ENCODE assay signal across 7 mouse cellular contexts in genomic region chr1:39577253-39577705, GRCm38 (mm10). TPM values are rescaled to one million over a fixed set of nuclear protein-coding genes. Genes with fewer than 3 reads are reported as not detected.
DNase-seq lines count a peak whose midpoint lies in the region; ATAC-seq lines count a peak whose summit lies in the region.

Gene Rnf149 (minus strand): TSS chr1:39577405.

- peaks cover 3% of the 10 kb centered on the region for H3K36me3 ChIP-seq in embryonic facial prominence, embryonic 10.5 days (replicated peaks)
- 0 out of 2 replicates have a peak, but pooled peaks cover 2% of the 10 kb centered on the region for H3K36me3 ChIP-seq in limb, embryonic 10.5 days
- no peaks in the 10 kb centered on the region for H3K36me3 ChIP-seq in midbrain, embryonic 13.5 days

- H3K4me3 ChIP-seq in embryonic facial prominence, embryonic 10.5 days, result peak within 1 kb of the TSS; percentile 85
- H3K4me3 ChIP-seq in limb, embryonic 10.5 days, result peak within 1 kb of the TSS; percentile 93
- peak within 1 kb of the TSS; percentile 89 for H3K4me3 ChIP-seq in midbrain, embryonic 13.5 days (replicated peaks)

- no peaks in the 10 kb centered on the region for H3K27me3 ChIP-seq in embryonic facial prominence, embryonic 10.5 days (replicated peaks; ENCODE audit: low read depth, poor library complexity, severe bottlenecking)
- H3K27me3 ChIP-seq in limb, embryonic 10.5 days (ENCODE audit: low read depth, poor library complexity, severe bottlenecking), result no peaks in the 10 kb centered on the region
- no peaks in the 10 kb centered on the region for H3K27me3 ChIP-seq in midbrain, embryonic 13.5 days

- under 1% methylated on average over 49 of the region's 49 CpGs for WGBS in embryonic facial prominence, embryonic 10.5 days
- WGBS in limb, embryonic 10.5 days, result 0% methylated on average over 49 of the region's 49 CpGs
- WGBS in midbrain, embryonic 13.5 days, result under 1% methylated on average over 48 of the region's 49 CpGs

- peak within 1 kb of the TSS; percentile 97 for H3K27ac ChIP-seq in embryonic facial prominence, embryonic 10.5 days (replicated peaks)
- peak within 1 kb of the TSS; percentile 98 for H3K27ac ChIP-seq in limb, embryonic 10.5 days
- H3K27ac ChIP-seq in midbrain, embryonic 13.5 days, result peak within 1 kb of the TSS; percentile 98

- peak; percentile 98 for ATAC-seq in midbrain, embryonic 13.5 days

- no peaks in the 10 kb centered on the region for H3K9me3 ChIP-seq in embryonic facial prominence, embryonic 10.5 days
- no peaks in the 10 kb centered on the region for H3K9me3 ChIP-seq in limb, embryonic 10.5 days (replicated peaks)
- no peaks in the 10 kb centered on the region for H3K9me3 ChIP-seq in midbrain, embryonic 13.5 days

- peak within 1 kb of the TSS; percentile 91 for H3K9ac ChIP-seq in midbrain, embryonic 13.5 days (replicated peaks)

- peaks cover 53% of the 10 kb centered on the region for H3K4me1 ChIP-seq in embryonic facial prominence, embryonic 10.5 days
- peaks cover 29% of the 10 kb centered on the region for H3K4me1 ChIP-seq in limb, embryonic 10.5 days
- H3K4me1 ChIP-seq in midbrain, embryonic 13.5 days (replicated peaks), result peaks cover 26% of the 10 kb centered on the region

- DNase-seq in adrenal gland, postnatal 10 days, result peak; percentile 100
- DNase-seq in embryonic facial prominence, embryonic 10.5 days (ENCODE audit: low spot score), result peak; percentile 99
- DNase-seq in gonadal fat pad, adult 2 months (ENCODE audit: low read depth), result no peak
- DNase-seq in kidney, adult 11 months, result peak; percentile 94
- DNase-seq in limb, embryonic 10.5 days (ENCODE audit: low spot score), result peak; percentile 100
- DNase-seq in spleen, adult 12 weeks (ENCODE audit: low spot score), result peak; percentile 92

- peak within 1 kb of the TSS; percentile 77 for H3K4me2 ChIP-seq in midbrain, embryonic 13.5 days (replicated peaks)

RNA-seq across cellular contexts. Expression of gene Rnf149, which starts in this region (rescaled TPM):
- 10 to 100 TPM; 41.7 to 42.3 TPM for total RNA-seq in adrenal gland, postnatal 10 days (2021)
- 23.1 and 23.4 TPM in 2 replicates for polyA plus RNA-seq in embryonic facial prominence, embryonic 10.5 days (2016; fragmentation: Nextera tagmentation; extraction: Ambion mirVana)
- 168 and 308 TPM in 2 replicates for polyA plus RNA-seq in gonadal fat pad, adult 2 months (2012; rRNA removed)
- 24.2 and 25.7 TPM in 2 replicates for polyA plus RNA-seq in limb, embryonic 10.5 days (2016; fragmentation: Nextera tagmentation; extraction: Ambion mirVana)
- polyA plus RNA-seq in midbrain, embryonic 13.5 days (2015; fragmentation: Nextera tagmentation; extraction: Ambion mirVana), result 22.8 and 23.1 TPM in 2 replicates
